Mouse (Mus musculus) stomach, embryonic 16.5 days (tissue): ENCODE data around the gene Hist2h2be. TPM values are rescaled to one million over a fixed set of nuclear protein-coding genes. Genes with fewer than 3 reads are reported as not detected.

Experiments used
- ATAC-seq: fragments of 200-750 bp; cut with Nextera tagmentation; 2 replicates; pipeline ENCODE4 v1.8.0; 2017; ENCODE audit warnings: moderate number of reproducible peaks, moderate TSS enrichment; ENCODE audit not compliant: insufficient read depth, low FRiP score
- H3K27ac ChIP-seq: fragments of 300-500 bp; sonication (generic); 2 replicates; pipeline ENCODE4 v1.5.1; 2014; ENCODE audit warnings: low read length
- H3K27me3 ChIP-seq: fragments of 300-500 bp; sonication (generic); 2 replicates; pipeline ENCODE4 v1.6.1; 2014; ENCODE audit warnings: low read length, control low read depth, mixed read lengths; ENCODE audit not compliant: control insufficient read depth, insufficient read depth
- H3K36me3 ChIP-seq: fragments of 300-500 bp; sonication (generic); 2 replicates; pipeline ENCODE4 v1.6.1; 2014; ENCODE audit warnings: low read length; ENCODE audit not compliant: control insufficient read depth, insufficient read depth
- H3K4me1 ChIP-seq: fragments of 300-500 bp; sonication (generic); 2 replicates; pipeline ENCODE4 v1.6.1; 2014; ENCODE audit warnings: low read length, control low read depth, mixed read lengths; ENCODE audit not compliant: control insufficient read depth, insufficient read depth
- H3K4me2 ChIP-seq: fragments of 300-500 bp; sonication (generic); 2 replicates; pipeline ENCODE4 v1.6.1; 2014; ENCODE audit warnings: low read depth, low read length, mixed read lengths
- H3K4me3 ChIP-seq: fragments of 300-500 bp; sonication (generic); replicated peaks from 2 replicates; pipeline ENCODE4 v1.5.1; 2014; ENCODE audit warnings: mild to moderate bottlenecking, low read length
- H3K9ac ChIP-seq: fragments of 300-500 bp; sonication (generic); 2 replicates; pipeline ENCODE4 v1.6.1; 2014; ENCODE audit warnings: low read length
- H3K9me3 ChIP-seq: fragments of 300-500 bp; sonication (generic); replicated peaks from 2 replicates; pipeline ENCODE4 v1.6.1; 2016; ENCODE audit warnings: low read length, control low read depth; ENCODE audit not compliant: control insufficient read depth
- WGBS: fragments of 180-500 bp; shearing (Covaris S2); extraction: QIAGEN DNeasy Blood & Tissue Kit; methylation state at CpG from one replicate; pipeline ENCODE4 v1.1.7; 2014; 5-methylcytosine and 5-hydroxymethylcytosine counted together
- polyA plus RNA-seq: library from polyadenylated mRNA; unstranded; fragments of >200 nt; fragmentation: Nextera tagmentation; extraction: Ambion mirVana; gene quantifications from 2 replicates; pipeline ENCODE4 v1.2.1, GENCODE M21; 2015

Hist2h2be gene
- polyA plus RNA-seq, 1 experiment from 2014 or later = 9.3 TPM

DNA sequence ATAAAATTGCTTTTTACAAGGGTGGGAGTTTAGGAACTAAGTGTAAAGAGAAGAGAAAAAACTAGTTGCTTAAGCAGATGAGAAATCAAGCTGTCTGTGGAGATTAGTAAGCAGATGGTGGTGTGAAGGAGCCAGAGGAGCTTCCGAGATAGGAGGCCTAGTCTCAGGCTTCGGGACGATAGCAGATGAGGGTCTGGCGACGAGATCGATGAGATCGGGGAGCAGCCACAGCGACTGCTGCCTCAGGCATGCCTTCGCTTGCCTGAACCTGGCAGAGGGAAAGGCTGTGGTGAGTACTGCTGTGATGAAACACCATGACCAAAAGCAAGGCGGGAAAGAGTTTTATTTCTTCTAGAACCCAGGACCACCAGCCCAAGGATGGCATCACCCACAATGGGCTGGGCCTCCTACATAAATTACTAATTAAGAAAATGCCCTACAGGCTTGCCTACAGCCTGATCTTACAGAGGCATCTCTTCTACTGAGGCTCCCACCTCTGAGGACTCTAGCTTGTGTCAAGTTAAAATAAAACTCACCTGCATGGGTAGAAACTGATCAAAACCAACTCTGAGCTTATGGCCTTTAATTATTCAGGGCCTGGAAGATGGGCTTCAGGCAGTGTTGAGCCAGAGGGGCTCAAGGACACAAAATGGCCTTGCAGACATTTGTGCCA is 33.9 kb downstream of the Hist2h2be start:
- WGBS = 34% methylated on average over 10 of the region's 10 CpGs
- H3K9ac ChIP-seq = no peak overlapping the region
- H3K36me3 ChIP-seq = no peaks in the 10 kb centered on the region
- no peak overlapping the region for H3K4me3 ChIP-seq
- H3K4me1 ChIP-seq = peaks cover 4% of the 10 kb centered on the region; the same call in 1 of the 2 replicates
- ATAC-seq = 0 out of 2 replicates have a peak, but pooled peaks have one; percentile 41
- no peaks in the 10 kb centered on the region for H3K27me3 ChIP-seq
- H3K27ac ChIP-seq = no peak overlapping the region
- no peaks in the 10 kb centered on the region for H3K9me3 ChIP-seq
- no peak overlapping the region for H3K4me2 ChIP-seq

DNA sequence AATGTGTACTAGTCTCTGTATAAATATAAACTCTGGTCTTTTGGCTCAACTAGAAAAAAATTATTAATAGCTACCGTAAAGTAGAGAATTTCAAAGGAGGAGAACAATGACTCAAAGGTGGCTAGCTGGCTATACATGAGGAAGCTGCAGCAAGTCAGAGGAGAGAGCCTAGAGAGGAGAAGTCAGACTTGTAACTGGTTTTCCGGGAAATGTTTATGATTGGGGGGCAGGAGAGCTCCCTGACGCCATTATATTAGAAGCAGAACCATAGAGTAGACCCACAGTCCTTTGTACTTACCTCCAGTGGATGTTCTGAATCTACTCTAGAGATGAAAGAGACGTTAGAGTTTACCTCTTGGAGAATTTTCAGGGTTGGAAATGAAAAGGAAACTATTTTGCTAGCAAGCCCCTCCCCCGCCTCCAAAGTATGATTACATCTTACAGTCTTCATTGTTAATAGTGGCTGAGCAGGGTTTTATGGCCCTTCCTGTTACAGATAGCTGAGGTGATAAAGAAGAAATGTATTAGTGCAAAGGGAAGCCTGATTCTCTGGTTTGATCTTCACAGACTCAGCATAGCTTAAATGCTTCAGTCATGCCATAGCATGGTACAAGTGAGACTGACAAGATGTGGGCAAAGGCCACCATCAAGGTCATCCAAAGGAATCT is 35.1 kb downstream of the Hist2h2be start:
- ATAC-seq = no peak
- Histone ChIP-seq H3K4me3 (no peak overlapping the region), H3K4me2 (0 out of 2 replicates have a peak overlapping the region, but pooled peaks have one; percentile 6), H3K36me3 (no peaks in the 10 kb centered on the region), H3K9me3 (no peaks in the 10 kb centered on the region), H3K9ac (no peak overlapping the region; the same call in 1 of the 2 replicates), H3K4me1 (peaks cover 4% of the 10 kb centered on the region; the same call in 1 of the 2 replicates), H3K27me3 (no peaks in the 10 kb centered on the region), H3K27ac (peak overlapping the region; percentile 60; the same call in 1 of the 2 replicates)
- 47% methylated on average over 5 of the region's 5 CpGs for WGBS

DNA sequence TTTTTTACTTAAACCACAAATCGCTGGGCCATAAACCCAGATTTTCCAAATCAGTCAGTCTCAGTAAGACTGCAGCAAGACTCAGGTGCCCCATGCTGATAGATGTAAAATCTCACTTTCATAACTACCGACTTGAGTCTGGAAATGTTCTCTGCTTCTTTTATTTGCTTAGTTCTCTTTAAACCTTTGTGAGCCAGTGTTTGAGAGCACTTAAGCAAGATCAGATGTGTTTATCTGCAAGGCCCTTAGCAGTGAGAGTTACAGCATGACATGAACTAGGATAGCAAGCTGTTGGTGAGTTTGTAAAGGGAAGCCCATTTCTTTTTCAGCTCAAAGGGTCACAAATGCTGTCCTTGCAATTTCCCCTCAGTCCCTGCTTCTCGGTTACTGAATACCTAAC is 36.3 kb downstream of the Hist2h2be start:
- ATAC-seq = no peak
- no peak overlapping the region for H3K27ac ChIP-seq
- 63% methylated on average over 3 of the region's 3 CpGs for WGBS
- no peaks in the 10 kb centered on the region for H3K9me3 ChIP-seq
- H3K4me2 ChIP-seq = no peak overlapping the region
- peaks cover 10% of the 10 kb centered on the region; the same call in 1 of the 2 replicates for H3K4me1 ChIP-seq
- H3K27me3 ChIP-seq = no peaks in the 10 kb centered on the region
- no peak overlapping the region for H3K9ac ChIP-seq
- H3K36me3 ChIP-seq = no peaks in the 10 kb centered on the region
- no peak overlapping the region for H3K4me3 ChIP-seq

DNA sequence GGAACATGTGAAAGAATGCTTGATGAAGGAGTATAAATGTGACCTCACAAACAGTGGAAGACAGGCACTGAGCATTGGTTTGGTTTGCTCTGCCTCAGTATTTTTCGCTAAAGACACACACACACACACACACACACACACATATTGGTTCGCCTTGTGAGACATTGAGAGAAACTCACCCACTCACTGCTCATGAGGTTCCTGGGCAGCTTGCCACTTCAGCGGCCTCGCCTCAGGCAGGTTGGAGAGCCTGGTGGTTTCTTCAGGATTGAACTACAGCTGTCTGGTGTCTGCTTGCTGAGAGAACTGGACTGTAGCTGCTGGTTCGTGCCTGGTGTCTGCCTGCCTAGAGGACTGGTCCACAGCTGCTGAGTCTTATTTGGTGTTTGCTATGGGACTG is 39.3 kb downstream of the Hist2h2be start:
- 90% methylated on average over 5 of the region's 5 CpGs for WGBS
- Histone ChIP-seq H3K4me2 (no peak overlapping the region), H3K9me3 (no peaks in the 10 kb centered on the region)

DNA sequence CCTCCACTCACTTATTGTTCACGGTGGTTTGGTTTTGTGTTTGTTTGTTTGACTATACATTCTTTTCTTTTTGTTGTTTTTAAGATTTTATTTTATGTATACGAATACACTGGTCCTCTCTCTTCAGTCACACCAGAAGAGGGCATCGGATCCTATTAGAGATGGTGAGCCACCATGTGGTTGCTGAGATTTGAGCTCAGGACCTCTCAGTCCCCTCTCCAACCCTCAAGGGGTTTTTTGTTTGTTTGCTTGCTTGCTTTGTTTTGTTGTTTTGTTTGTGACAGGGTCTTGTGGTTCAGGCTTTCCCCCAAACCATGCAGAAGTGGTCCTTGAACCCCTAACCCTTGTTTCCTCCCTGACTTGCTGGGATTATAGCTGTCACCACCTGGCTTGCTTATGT is 40.7 kb downstream of the Hist2h2be start:
- no peak for ATAC-seq
- WGBS = 47% methylated on average over 3 of the region's 3 CpGs

More for the DNA sequence above, 39.3 kb downstream of the Hist2h2be start:
- ATAC-seq = no peak
- H3K9ac ChIP-seq = no peak overlapping the region
- H3K27me3 ChIP-seq = no peaks in the 10 kb centered on the region
- peaks cover 25% of the 10 kb centered on the region for H3K4me1 ChIP-seq
- H3K4me3 ChIP-seq = no peak overlapping the region
- no peaks in the 10 kb centered on the region for H3K36me3 ChIP-seq
- H3K27ac ChIP-seq = no peak overlapping the region

DNA sequence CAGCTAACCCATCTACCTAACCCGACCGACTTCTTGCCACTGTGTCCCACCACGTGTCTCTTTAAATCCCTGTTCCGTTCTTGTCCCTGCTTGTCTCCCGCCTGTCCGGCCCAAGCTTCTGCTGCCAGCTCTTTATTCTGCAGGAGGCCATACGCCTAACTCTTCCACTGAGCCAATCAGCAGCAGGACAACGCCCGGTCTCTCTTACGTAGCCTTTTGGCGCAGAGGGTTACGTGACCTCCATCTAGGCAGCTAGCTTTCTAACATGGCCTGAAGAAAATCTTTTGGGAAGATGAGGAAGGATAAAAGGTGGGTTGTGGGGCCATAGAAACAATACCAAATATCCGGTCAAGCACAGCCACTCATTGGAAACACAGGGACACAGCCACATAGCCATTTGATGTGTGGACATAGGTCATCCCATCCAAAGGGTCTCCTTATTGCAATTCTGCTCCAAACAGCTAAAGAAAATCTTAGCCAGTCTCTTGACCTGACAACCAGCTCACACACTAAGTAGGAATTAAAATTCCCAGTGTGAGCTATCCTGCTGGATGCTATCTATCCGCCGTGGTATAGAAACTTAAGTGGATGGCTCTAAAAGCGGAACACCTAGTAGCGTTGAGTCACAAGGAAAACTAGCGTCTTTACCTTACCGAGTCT is 41.4 kb downstream of the Hist2h2be start:
- Histone ChIP-seq H3K9ac (peak overlapping the region; percentile 89), H3K27ac (peak overlapping the region; percentile 99), H3K27me3 (no peaks in the 10 kb centered on the region), H3K4me2 (peak overlapping the region; percentile 83), H3K4me1 (peaks cover 20% of the 10 kb centered on the region), H3K9me3 (no peaks in the 10 kb centered on the region), H3K36me3 (no peaks in the 10 kb centered on the region), H3K4me3 (peak overlapping the region; percentile 68)
- under 1% methylated on average over 19 of the region's 19 CpGs for WGBS
- peak; percentile 89 for ATAC-seq

More for the DNA sequence above, 40.7 kb downstream of the Hist2h2be start:
- Histone ChIP-seq H3K9ac (peak overlapping the region; percentile 89), H3K9me3 (no peaks in the 10 kb centered on the region), H3K4me2 (peak overlapping the region; percentile 83), H3K27me3 (no peaks in the 10 kb centered on the region), H3K27ac (peak overlapping the region; percentile 99), H3K4me1 (peaks cover 20% of the 10 kb centered on the region), H3K4me3 (peak overlapping the region; percentile 68), H3K36me3 (no peaks in the 10 kb centered on the region)

DNA sequence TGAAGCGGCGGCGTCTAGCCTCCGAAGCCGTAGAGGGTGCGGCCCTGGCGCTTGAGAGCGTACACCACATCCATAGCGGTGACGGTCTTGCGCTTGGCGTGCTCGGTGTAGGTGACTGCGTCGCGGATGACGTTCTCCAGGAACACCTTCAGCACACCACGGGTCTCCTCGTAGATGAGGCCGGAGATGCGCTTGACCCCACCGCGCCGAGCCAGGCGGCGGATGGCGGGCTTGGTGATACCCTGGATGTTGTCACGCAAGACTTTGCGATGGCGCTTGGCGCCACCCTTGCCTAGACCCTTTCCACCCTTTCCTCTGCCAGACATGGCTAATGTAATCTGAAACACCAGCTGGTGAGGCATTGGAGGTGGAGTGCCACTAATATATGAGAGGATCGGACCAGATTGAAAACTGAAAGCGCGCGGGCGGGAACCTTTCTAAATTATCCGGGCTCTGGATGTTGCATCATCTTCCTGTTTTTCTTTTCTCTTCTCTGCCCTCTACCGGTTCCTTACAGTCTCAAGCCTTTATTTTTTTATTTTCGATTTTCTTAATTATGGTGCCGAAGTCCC is 42.1 kb downstream of the Hist2h2be start, which contains the start of gene Hist2h4:
Gene Hist2h4, minus strand, starts transcription at position 333 of the 572 bp plus-strand sequence.
- WGBS = under 1% methylated on average over 40 of the region's 40 CpGs
- H3K27me3 ChIP-seq = no peaks in the 10 kb centered on the region
- H3K4me3 ChIP-seq = peak within 1 kb of the TSS; percentile 68
- ATAC-seq = peak; percentile 89
- H3K9me3 ChIP-seq = no peaks in the 10 kb centered on the region
- peak within 1 kb of the TSS; percentile 83 for H3K4me2 ChIP-seq
- peak within 1 kb of the TSS; percentile 89 for H3K9ac ChIP-seq
- H3K36me3 ChIP-seq = no peaks in the 10 kb centered on the region
- H3K4me1 ChIP-seq = peaks cover 25% of the 10 kb centered on the region
- H3K27ac ChIP-seq = peak within 1 kb of the TSS; percentile 99

DNA sequence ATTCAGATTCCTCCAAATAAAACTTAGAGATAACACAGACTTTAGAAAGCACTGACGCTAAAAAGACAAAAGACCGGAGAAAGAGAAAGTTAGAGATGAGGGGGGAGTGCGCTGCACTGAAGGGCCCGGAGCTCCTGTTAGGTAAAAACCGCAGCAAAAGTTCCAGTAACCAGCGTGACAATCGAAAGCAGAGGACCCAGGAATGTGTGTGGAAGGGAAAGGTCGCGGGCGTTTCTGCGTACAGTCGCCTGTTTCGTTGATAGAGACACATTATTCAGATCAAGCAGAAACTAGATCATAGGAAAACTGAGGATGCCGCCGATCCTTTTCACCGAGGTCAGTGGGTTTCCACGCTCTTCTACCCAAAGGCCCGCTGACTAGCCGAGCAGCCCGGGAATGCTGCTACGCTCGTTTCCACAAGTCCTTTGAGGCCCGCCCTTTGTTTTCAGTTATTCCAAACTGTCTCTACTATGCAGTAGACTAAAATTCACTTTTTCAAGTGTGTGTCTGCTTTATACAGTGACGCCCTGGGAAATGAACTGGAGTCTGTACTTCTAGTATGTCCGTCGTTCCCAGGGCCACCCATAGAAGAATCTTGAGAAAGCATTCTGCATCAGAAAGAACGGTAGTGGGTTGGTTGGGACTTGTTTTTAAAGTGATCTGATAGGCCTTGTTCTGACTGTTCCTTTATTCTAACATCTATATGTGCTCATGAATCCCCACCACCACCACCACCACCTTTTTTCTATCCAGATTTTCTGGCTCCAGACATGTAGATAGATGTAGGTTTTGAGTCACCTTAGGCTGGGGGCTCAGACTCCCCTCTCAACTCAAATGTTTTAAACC is 42.9 kb downstream of the Hist2h2be start:
- Histone ChIP-seq H3K4me1 (peaks cover 25% of the 10 kb centered on the region), H3K9ac (peak overlapping the region; percentile 86), H3K9me3 (no peaks in the 10 kb centered on the region), H3K27ac (peak overlapping the region; percentile 99), H3K4me3 (peak overlapping the region; percentile 68), H3K36me3 (no peaks in the 10 kb centered on the region), H3K27me3 (no peaks in the 10 kb centered on the region), H3K4me2 (peak overlapping the region; percentile 83)
- 5% methylated on average over 27 of the region's 27 CpGs for WGBS
- ATAC-seq = no peak
